Mouse (Mus musculus) E14TG2a.4 (cell line): ENCODE results near the gene 4930404H24Rik.

Experiments used
- H3K27me3 ChIP-seq: 2 replicates; pipeline ENCODE4 v1.6.1; 2014; ENCODE audit warnings: low read length, control low read depth; ENCODE audit not compliant: insufficient read depth
- H3K36me3 ChIP-seq: 2 replicates; pipeline ENCODE4 v1.6.1; 2014; ENCODE audit warnings: low read length, control low read depth; ENCODE audit not compliant: insufficient read depth
- H3K4me1 ChIP-seq: replicated peaks from 2 replicates; pipeline ENCODE4 v1.6.1; 2014; ENCODE audit warnings: low read depth, low read length, control low read depth
- H3K4me3 ChIP-seq: replicated peaks from 2 replicates; pipeline ENCODE4 v1.5.1; 2014; ENCODE audit warnings: mild to moderate bottlenecking, low read length
- H3K9me3 ChIP-seq: 2 replicates; pipeline ENCODE4 v1.6.1; 2014; ENCODE audit warnings: low read length, control low read depth
- CTCF ChIP-seq: conservative IDR thresholded peaks from 2 replicates; pipeline ENCODE4 v1.5.1; 2014; ENCODE audit warnings: low read length
- NANOG ChIP-seq: IDR thresholded peaks from 2 replicates; pipeline ENCODE4 v1.6.1; 2014; ENCODE audit warnings: borderline replicate concordance, low read length, mixed read lengths
- POU5F1 ChIP-seq: IDR thresholded peaks from 2 replicates; pipeline ENCODE4 v1.6.1; 2014; ENCODE audit warnings: low read length, borderline replicate concordance

4930404H24Rik gene

DNA sequence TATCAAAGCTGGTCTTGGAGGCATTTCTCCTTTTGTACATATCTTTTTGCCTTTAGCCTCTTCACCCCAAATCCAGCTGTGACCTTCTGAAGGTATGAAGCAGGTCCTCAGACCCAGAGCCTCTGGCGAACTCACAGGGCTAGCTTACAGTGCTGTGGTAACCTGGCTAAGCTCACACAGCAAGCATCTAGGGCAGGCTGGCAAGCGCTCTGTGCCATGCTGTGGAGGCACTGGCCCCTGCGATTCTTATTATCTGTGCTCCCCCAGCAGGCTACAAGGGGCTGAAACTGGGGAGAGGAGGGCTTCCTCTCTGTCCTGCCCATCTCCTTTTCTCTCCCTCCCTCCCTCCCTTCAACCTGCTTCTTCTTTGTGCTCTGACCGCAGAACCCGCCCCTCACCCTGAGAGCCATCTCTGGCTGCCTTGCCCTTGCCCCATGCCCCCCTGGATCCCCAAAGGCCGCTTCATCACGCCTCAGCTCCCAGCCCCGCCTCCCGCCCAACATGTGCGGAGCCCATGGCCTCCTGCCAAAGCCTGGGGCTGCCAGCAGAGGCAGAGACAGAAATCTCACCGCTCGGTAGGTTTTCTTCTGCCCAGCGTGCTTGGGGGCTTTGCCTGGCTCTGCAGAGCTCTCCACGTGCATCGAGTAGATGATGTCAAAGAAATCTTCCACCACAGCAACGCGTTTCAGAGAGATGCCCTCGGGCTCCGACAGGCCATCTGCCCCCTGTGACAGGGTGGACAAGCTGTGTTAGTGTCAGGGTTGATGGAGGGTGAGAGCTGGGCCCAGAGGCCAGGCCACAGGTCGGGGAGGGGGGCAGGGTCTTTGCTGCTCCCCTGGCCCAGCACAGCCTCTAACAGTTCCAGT is 9.2 kb upstream of the 4930404H24Rik start:
- peaks cover 20% of the 10 kb centered on the region for H3K4me1 ChIP-seq
- no peaks in the 10 kb centered on the region for H3K9me3 ChIP-seq
- no peaks in the 10 kb centered on the region for H3K36me3 ChIP-seq
- TF ChIP-seq POU5F1: no peak
- TF ChIP-seq CTCF: no peak
- peaks cover 44% of the 10 kb centered on the region for H3K27me3 ChIP-seq
- H3K4me3 ChIP-seq: peak overlapping the region; percentile 57

GRCm38 (mm10) chr2:153484071-153484470 is 8.5 kb upstream of the 4930404H24Rik start:
- no peak for TF ChIP-seq NANOG
- TF ChIP-seq POU5F1: no peak
- TF ChIP-seq CTCF: no peak
- Histone ChIP-seq H3K27me3 (peaks cover 50% of the 10 kb centered on the region), H3K36me3 (no peaks in the 10 kb centered on the region), H3K9me3 (no peaks in the 10 kb centered on the region), H3K4me3 (no peak overlapping the region), H3K4me1 (peaks cover 15% of the 10 kb centered on the region)

GRCm38 (mm10) chr2:153490116-153490515 is 2.5 kb upstream of the 4930404H24Rik start:
- TF ChIP-seq NANOG: no peak
- no peak for TF ChIP-seq POU5F1
- no peak for TF ChIP-seq CTCF
- Histone ChIP-seq H3K4me1 (peaks cover 37% of the 10 kb centered on the region), H3K27me3 (peaks cover 62% of the 10 kb centered on the region), H3K4me3 (no peak overlapping the region), H3K9me3 (no peaks in the 10 kb centered on the region), H3K36me3 (no peaks in the 10 kb centered on the region)

- no peaks in the 10 kb centered on the region for H3K36me3 ChIP-seq
- peaks cover 41% of the 10 kb centered on the region for H3K4me1 ChIP-seq
- TF ChIP-seq CTCF: no peak
- no peak for TF ChIP-seq POU5F1
- no peaks in the 10 kb centered on the region for H3K9me3 ChIP-seq
- H3K4me3 ChIP-seq: no peak overlapping the region
- peaks cover 64% of the 10 kb centered on the region for H3K27me3 ChIP-seq
Measured at GRCm38 (mm10) chr2:153490940-153491339, 1.6 kb upstream of the 4930404H24Rik start.

- Histone ChIP-seq H3K9me3 (no peaks in the 10 kb centered on the region), H3K4me3 (peak overlapping the region; percentile 83), H3K36me3 (no peaks in the 10 kb centered on the region), H3K4me1 (peaks cover 48% of the 10 kb centered on the region), H3K27me3 (peaks cover 67% of the 10 kb centered on the region)
- TF ChIP-seq CTCF (no peak), NANOG (no peak), POU5F1 (no peak)
Measured at GRCm38 (mm10) chr2:153491512-153492178, 945 bp upstream of the 4930404H24Rik start.

- H3K4me3 ChIP-seq: peak overlapping the region; percentile 83
- peaks cover 53% of the 10 kb centered on the region for H3K4me1 ChIP-seq
- peaks cover 69% of the 10 kb centered on the region for H3K27me3 ChIP-seq
- H3K9me3 ChIP-seq: no peaks in the 10 kb centered on the region
- H3K36me3 ChIP-seq: no peaks in the 10 kb centered on the region
- TF ChIP-seq POU5F1 (no peak), NANOG (no peak), CTCF (no peak)
Measured at GRCm38 (mm10) chr2:153492179-153492517, 442 bp upstream of the 4930404H24Rik start.

DNA sequence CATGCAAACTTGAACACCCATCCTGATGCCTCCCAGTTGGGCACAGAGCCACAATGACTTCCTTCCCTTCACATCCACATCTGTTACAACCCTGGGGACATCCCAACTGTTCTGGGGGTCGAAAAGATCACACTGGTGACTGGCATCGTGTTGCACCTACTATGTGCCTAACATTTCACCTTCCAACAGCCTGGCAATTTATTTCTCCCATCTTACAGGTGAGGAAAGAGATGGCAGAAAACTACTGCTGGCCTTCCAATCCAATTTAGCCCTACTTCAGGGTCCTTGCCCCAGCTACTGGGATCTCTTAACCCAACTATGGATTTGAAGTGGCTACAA is 772 bp downstream of the 4930404H24Rik start:
- Histone ChIP-seq H3K27me3 (peaks cover 69% of the 10 kb centered on the region), H3K4me3 (peak overlapping the region; percentile 83), H3K4me1 (peaks cover 61% of the 10 kb centered on the region), H3K36me3 (no peaks in the 10 kb centered on the region), H3K9me3 (no peaks in the 10 kb centered on the region)
- no peak for TF ChIP-seq CTCF

- Histone ChIP-seq H3K27me3 (peaks cover 64% of the 10 kb centered on the region), H3K9me3 (no peaks in the 10 kb centered on the region), H3K4me1 (peaks cover 61% of the 10 kb centered on the region), H3K36me3 (no peaks in the 10 kb centered on the region), H3K4me3 (peak overlapping the region; percentile 83; the same call in 1 of the 2 replicates)
- TF ChIP-seq CTCF (no peak), NANOG (no peak), POU5F1 (no peak)
Measured at GRCm38 (mm10) chr2:153493781-153494292, 1.2 kb downstream of the 4930404H24Rik start.
